Mouse (Mus musculus) stomach, embryonic 14.5 days (tissue): ENCODE data around the gene Mllt3. TPM values are rescaled to one million over a fixed set of nuclear protein-coding genes. Genes with fewer than 3 reads are reported as not detected.

Experiments
- ATAC-seq: fragments of 200-750 bp; cut with Nextera tagmentation; 2 replicates; pipeline ENCODE4 v1.8.0; 2017; ENCODE audit warnings: low read depth, moderate TSS enrichment; ENCODE audit not compliant: insufficient number of reproducible peaks, insufficient read depth, low FRiP score
- H3K27ac ChIP-seq: fragments of 300-500 bp; sonication (generic); 2 replicates; pipeline ENCODE4 v1.5.1; 2014; ENCODE audit warnings: mild to moderate bottlenecking, low read length, moderate library complexity, mixed read lengths
- H3K27me3 ChIP-seq: fragments of 300-500 bp; sonication (generic); 2 replicates; pipeline ENCODE4 v1.6.1; 2014; ENCODE audit warnings: low read length, control low read depth, mixed read lengths; ENCODE audit not compliant: control insufficient read depth, insufficient read depth
- H3K36me3 ChIP-seq: fragments of 300-500 bp; sonication (generic); 2 replicates; pipeline ENCODE4 v1.6.1; 2014; ENCODE audit warnings: mild to moderate bottlenecking, control low read depth, low read length, moderate library complexity, mixed read lengths; ENCODE audit not compliant: control insufficient read depth, insufficient read depth
- H3K4me1 ChIP-seq: fragments of 300-500 bp; sonication (generic); 2 replicates; pipeline ENCODE4 v1.6.1; 2014; ENCODE audit warnings: low read length, control low read depth, mixed read lengths; ENCODE audit not compliant: control insufficient read depth, insufficient read depth
- H3K4me2 ChIP-seq: fragments of 300-500 bp; sonication (generic); replicated peaks from 2 replicates; pipeline ENCODE4 v1.6.1; 2014; ENCODE audit warnings: low read depth, low read length, control low read depth
- H3K4me3 ChIP-seq: fragments of 300-500 bp; sonication (generic); 2 replicates; pipeline ENCODE4 v1.5.1; 2014; ENCODE audit warnings: low read depth, low read length, control low read depth
- H3K9ac ChIP-seq: fragments of 300-500 bp; sonication (generic); replicated peaks from 2 replicates; pipeline ENCODE4 v1.6.1; 2014; ENCODE audit warnings: low read depth, mild to moderate bottlenecking, control low read depth, low read length, moderate library complexity, mixed read lengths
- H3K9me3 ChIP-seq: fragments of 300-500 bp; sonication (generic); 2 replicates; pipeline ENCODE4 v1.6.1; 2016; ENCODE audit warnings: low read depth, low read length, control low read depth; ENCODE audit not compliant: control insufficient read depth
- WGBS: fragments of 180-500 bp; shearing (Covaris S2); extraction: QIAGEN DNeasy Blood & Tissue Kit; methylation state at CpG from one replicate; pipeline ENCODE4 v1.1.7; 2014; 5-methylcytosine and 5-hydroxymethylcytosine counted together
- polyA plus RNA-seq: library from polyadenylated mRNA; unstranded; fragments of >200 nt; fragmentation: Nextera tagmentation; extraction: Ambion mirVana; gene quantifications from 2 replicates; pipeline ENCODE4 v1.2.1, GENCODE M21; 2014

Gene Mllt3
- polyA plus RNA-seq, 1 experiment from 2014 or later: 43.1 TPM

DNA sequence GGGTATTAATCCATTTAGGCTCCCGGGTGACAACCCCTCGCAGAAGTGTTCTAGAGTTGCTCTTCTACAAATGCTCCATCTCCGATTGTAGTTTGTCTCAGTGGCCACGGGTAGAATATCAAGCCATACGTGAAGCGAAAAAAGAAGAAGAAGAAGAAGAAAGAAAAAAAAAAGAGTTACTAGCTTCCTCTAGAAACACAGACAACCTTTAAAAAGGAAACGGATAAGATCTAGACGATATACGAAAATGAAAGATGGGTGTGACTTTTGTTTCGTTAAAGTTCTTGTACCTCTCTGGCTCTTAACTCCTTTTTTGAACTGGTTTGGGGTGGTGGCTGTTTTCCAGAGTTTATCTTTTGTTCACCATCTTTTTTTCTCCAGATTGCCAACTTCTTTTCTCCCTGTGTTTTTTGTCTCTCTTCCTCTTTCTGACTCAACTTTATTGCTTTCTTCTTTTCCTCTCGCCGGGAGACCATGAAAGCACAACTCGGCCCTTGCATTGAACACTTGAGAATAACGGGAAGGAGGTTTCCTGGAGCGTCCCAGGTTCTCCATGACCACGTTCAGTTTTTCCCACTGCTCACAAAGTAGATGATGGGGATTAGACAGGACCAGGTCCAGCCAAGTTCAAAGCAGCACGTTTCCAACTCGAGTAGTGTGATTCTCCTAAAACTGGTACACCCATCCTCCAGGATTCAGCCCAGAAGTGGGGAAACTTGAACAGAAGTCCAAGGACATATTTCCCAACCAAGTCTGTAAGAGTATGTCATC is 1.4 kb upstream of the Mllt3 start:
- Histone ChIP-seq H3K27ac (no peak overlapping the region), H3K9ac (no peak overlapping the region)

DNA sequence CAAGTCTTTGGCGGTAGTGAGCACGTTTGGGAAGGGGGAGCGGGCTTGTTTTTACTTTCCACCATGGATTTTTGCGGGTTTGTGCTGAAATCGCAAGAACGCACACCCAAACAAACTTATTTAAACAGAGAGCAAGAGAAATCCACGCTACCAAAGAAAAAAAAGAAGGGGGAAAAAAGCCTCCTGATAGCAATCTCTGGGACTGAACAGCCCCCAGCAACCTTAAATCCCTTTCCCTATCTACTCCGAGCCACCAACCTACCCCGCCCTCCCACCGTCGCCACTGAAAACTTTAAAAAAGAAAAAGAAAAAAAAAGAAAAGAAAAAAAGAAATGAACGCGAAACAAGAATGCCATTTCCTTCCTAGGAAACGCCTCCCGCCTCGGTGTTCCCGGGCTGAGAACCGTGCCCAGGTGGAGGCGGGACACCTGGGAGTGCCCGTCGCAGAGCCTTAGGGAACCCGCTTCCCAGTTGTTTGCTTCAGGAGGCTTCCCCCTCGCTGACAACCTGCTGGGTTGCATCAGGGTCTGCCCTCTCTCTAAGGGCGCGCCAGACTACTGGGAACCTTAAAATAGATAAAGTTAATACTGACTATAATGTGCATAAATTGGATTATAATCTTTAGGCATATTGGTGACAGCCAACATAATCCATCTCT is 694 bp upstream of the Mllt3 start:
- whole genome bisulfite sequencing: under 1% methylated on average over 25 of the region's 25 CpGs
- no peaks in the 10 kb centered on the region for H3K27me3 ChIP-seq
- peaks cover 12% of the 10 kb centered on the region; the same call in 1 of the 2 replicates for H3K4me1 ChIP-seq
- no peaks in the 10 kb centered on the region for H3K9me3 ChIP-seq
- H3K4me3 ChIP-seq: peak overlapping the region; percentile 84
- peak overlapping the region; percentile 48; the same call in 1 of the 2 replicates for H3K9ac ChIP-seq
- no peaks in the 10 kb centered on the region for H3K36me3 ChIP-seq
- no peak for ATAC-seq
- 0 out of 2 replicates have a peak overlapping the region, but pooled peaks have one; percentile 21 for H3K27ac ChIP-seq
- peak overlapping the region; percentile 86 for H3K4me2 ChIP-seq

More for the DNA sequence above, 1.4 kb upstream of the Mllt3 start:
- H3K27me3 ChIP-seq: no peaks in the 10 kb centered on the region
- H3K4me1 ChIP-seq: peaks cover 9% of the 10 kb centered on the region; the same call in 1 of the 2 replicates
- no peak for ATAC-seq
- H3K36me3 ChIP-seq: no peaks in the 10 kb centered on the region
- WGBS: 7% methylated on average over 18 of the region's 18 CpGs
- H3K4me2 ChIP-seq: peak overlapping the region; percentile 86
- H3K4me3 ChIP-seq: peak overlapping the region; percentile 84
- H3K9me3 ChIP-seq: no peaks in the 10 kb centered on the region

DNA sequence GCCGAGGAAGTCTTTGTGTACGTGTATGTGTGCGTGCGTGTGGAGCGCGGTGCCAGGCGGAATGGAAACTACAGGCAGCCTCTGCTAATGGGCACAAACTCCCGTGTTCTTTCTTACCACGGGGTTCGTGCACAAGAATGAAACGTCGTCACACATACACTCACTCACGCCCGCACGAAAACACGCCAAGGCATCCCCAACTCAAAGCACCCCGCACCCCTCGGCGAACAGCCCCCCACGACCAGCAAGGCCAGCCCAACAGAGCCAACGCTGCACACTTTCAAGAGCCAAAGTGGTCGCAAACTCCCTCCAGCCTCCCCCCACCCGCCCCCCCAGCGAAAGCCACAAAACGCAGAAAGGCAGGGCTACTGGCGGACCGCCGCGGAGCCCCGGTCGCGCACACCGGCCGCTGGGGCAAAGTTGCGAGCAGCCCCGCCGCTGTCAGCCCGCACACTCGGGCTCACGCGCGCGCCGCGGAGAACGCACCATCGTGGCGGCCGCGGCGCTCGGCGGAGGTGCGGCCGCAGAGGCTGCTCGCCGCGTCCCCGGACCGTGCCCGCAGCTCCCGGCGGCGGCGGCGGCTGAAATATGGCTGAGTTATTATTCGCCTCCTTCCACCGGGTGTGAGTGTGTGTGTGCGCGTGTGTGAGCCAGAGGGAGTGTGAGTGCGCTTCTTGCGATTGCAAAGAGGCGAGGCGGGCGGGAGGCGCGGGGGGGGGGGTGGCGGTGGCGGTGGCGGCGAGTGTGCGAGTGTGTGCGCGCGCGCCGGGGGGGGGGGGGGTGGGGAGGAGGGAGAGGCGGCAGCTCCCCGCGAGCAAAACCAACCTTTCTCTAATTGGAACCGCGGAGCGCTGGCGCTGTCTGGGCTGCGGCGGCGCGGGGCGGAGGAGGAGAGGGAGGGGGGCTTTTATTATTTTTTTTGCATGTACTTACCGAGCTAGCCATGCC is 739 bp downstream of the Mllt3 start:
- under 1% methylated on average over 72 of the region's 100 CpGs for WGBS

DNA sequence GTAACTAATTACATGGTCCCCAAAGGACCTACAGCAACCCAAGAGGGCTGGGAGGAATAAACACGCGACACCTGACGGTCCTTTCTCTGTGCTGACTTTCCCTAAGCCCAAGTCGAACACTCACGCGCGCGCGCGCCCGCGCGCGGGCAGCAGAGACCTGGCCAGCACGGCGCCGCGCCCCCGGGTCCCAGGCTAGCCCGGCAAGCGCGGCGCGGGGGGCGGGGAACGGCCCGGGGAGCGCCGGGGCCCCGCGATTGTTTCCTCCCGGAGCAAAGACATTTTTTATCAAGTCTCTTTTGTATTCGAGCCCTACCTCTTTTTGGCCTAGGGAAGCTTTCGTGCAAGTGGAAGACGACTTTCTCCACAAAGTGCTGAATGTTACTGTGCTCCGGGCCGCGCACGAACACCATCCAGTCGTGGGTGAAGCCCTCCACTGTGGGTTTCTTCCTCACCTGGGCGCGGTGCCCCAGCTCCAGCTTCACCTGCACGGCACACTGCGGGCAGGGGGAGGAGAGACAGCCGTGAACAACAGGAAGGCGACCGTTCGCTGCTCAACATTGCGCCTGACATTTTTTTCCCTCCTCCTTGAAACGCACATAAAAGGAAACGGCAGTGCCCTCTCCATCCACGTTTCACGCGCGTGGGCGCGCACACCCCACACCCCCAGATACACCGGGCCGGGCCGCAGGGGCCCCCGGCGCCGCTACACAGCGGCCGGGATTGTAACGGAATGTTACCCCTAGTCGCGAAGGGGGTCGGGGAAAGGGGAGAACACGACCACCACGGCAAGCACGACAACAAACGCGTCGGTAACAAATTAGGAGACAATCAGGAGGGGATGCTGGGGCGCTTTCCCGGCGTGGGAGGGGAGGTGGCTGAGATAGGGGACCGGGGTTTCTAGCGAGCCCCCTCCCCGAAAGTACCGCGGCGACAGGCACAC is 1.7 kb downstream of the Mllt3 start:
- peak overlapping the region; percentile 96; the same call in 1 of the 2 replicates for H3K27ac ChIP-seq
- no peaks in the 10 kb centered on the region for H3K9me3 ChIP-seq
- H3K4me1 ChIP-seq: peaks cover 12% of the 10 kb centered on the region; the same call in 1 of the 2 replicates
- peak overlapping the region; percentile 84 for H3K4me3 ChIP-seq
- no peak for ATAC-seq
- peak overlapping the region; percentile 73 for H3K9ac ChIP-seq
- WGBS: under 1% methylated on average over 84 of the region's 84 CpGs
- peak overlapping the region; percentile 86 for H3K4me2 ChIP-seq
- no peaks in the 10 kb centered on the region; the same call in 1 of the 2 replicates for H3K36me3 ChIP-seq
- H3K27me3 ChIP-seq: no peaks in the 10 kb centered on the region

More for the DNA sequence above, 739 bp downstream of the Mllt3 start:
- Histone ChIP-seq H3K4me2 (peak overlapping the region; percentile 86), H3K9me3 (no peaks in the 10 kb centered on the region), H3K36me3 (no peaks in the 10 kb centered on the region), H3K9ac (peak overlapping the region; percentile 73), H3K4me1 (peaks cover 12% of the 10 kb centered on the region; the same call in 1 of the 2 replicates), H3K27ac (peak overlapping the region; percentile 96), H3K27me3 (no peaks in the 10 kb centered on the region), H3K4me3 (peak overlapping the region; percentile 84)
- ATAC-seq: peak; percentile 61

DNA sequence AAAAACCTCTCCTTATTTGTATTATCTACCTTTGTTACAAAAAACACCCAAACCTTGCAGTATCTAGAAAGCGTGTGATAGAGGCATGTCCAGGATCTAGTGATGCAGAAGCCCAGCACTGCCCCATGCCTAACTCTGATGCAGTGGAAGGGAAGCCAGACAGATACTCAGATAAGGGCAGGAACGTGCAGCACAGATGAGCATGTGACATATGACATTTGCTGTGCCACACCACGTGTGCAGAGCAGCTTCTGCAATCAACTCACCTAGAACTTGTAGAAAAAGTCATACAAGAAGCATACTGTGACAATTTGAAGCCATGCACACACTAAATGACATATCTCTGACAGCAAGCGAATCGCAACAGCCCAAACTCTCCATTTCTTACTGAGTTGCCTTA is 9.6 kb downstream of the Mllt3 start:
- WGBS: 79% methylated on average over 5 of the region's 5 CpGs
- Histone ChIP-seq H3K4me3 (no peak overlapping the region), H3K4me2 (no peak overlapping the region), H3K27ac (no peak overlapping the region), H3K9me3 (no peaks in the 10 kb centered on the region), H3K27me3 (no peaks in the 10 kb centered on the region), H3K36me3 (no peaks in the 10 kb centered on the region; the same call in 1 of the 2 replicates), H3K4me1 (no peaks in the 10 kb centered on the region; the same call in 1 of the 2 replicates), H3K9ac (no peak overlapping the region)
- no peak for ATAC-seq

DNA sequence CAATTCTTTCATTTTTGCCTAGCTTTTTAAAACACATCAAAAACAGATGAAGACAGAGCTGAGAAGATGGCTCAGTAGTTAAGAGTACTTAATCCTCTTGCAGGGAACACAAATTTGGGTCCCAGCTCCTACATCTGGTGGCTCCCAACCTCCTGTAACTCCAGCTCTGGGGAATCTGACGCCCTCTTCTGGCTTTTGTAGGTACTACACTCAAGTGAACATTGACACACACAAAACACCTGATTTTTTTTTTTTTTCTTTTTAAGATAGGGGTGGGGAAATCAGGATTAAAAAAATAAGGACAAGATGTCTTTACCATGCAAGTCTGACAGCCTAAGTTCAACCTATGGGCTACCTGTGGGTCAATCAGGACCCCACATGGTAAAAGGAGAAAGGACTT is 10.5 kb downstream of the Mllt3 start:
- no peak overlapping the region for H3K27ac ChIP-seq
- no peak overlapping the region for H3K4me2 ChIP-seq
- H3K4me3 ChIP-seq: no peak overlapping the region
- no peak overlapping the region for H3K9ac ChIP-seq
- peaks cover 3% of the 10 kb centered on the region; the same call in 1 of the 2 replicates for H3K4me1 ChIP-seq
- no peaks in the 10 kb centered on the region for H3K27me3 ChIP-seq
- H3K36me3 ChIP-seq: no peaks in the 10 kb centered on the region; the same call in 1 of the 2 replicates
- WGBS: 6% methylated on average over 1 of the region's 1 CpGs
- no peaks in the 10 kb centered on the region for H3K9me3 ChIP-seq
- no peak for ATAC-seq

DNA sequence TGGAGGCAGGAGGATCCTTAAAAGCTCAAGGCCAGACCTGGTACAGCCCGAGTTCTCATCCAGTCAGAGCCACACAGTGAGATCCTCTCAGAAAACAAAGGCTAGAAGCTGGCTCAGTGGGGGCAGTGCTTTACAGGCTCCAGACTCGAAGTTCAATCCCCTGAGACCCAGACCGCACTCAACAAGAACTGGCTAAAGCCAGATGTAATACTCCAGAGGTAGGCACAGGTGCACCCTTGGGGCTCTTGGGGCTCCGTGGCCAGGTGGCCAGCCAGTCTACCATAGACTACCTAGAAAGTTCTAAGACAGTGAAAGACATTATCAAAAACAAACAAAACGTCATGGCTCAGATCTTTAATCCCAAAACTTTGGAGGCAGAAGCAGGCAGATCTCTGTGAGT is 12.7 kb downstream of the Mllt3 start:
- Histone ChIP-seq H3K27me3 (no peaks in the 10 kb centered on the region), H3K27ac (no peak overlapping the region), H3K4me2 (no peak overlapping the region), H3K36me3 (no peaks in the 10 kb centered on the region), H3K9me3 (no peaks in the 10 kb centered on the region), H3K9ac (no peak overlapping the region), H3K4me3 (no peak overlapping the region), H3K4me1 (peaks cover 8% of the 10 kb centered on the region; the same call in 1 of the 2 replicates)
- WGBS: 83% methylated on average over 5 of the region's 5 CpGs
- ATAC-seq: no peak
